Mouse (Mus musculus): Measurements from ENCODE around the gene Sbpl.
"Not testable (repeated sequence)": the region's sequence is repeated elsewhere in the genome, so short reads cannot be mapped to it uniquely, and the experiment has no call there.

Sbpl gene

DNA sequence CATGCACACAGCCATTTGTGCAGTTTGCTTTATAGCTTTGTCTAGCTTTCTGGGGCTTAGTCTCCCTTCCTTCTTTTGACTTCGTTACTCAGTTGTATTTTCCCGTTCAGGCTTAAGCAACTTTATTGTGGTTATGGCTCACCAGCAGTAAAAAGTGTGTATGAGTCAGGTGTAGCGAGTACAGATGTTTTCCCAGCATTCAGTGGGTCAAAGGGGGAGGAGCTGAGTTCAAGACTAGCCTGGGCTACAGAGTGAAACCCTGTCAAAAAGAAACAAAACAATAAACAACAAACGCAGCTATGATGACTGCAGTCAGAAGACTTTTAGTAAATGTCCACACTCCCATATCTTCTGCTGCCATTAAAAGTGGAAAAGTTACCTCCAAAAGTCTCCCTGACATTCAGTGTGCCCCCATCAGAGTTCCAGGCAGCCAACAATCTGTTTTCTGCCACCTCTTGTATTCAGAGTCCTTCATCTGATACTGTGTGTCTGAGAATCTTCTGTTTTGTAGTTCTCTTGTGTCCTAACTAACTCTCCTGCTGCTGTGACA, 6.6 kb upstream of the Sbpl start:
- DNase-seq (ENCODE audit: low read depth), result no peak

DNA sequence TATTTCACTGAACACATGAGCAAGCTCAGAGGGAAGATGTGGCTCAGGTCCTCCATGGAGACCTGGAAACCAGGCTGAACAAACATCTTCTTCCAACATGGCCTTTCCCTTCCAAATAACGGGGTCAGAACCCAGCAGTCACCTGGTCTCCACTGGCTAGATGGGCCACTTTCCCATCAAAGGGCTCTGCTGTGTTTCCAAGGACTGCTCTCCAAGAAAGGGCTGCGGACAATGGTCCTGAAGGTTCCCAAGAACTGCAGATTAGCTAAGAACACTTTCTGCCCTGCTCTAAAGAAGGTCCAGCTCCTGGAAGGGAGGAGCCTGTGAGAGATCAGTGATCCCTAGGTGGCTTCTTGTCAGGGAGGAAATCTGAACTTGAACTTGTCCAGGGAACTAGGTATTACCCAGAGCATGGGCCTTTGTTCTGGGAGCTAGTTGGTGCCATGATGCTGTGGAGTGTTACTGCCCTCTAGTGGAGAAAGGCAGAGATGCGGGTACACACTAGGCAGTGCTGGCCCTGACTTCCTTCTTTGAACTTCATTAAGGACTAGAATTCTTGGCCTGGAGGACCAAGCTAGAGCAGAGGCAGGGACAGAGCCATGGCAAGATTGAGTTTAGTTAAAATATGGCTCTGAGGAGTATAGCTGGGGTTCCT, 5.1 kb upstream of the Sbpl start:
- DNase-seq (ENCODE audit: low read depth), result peak; percentile 92

DNA sequence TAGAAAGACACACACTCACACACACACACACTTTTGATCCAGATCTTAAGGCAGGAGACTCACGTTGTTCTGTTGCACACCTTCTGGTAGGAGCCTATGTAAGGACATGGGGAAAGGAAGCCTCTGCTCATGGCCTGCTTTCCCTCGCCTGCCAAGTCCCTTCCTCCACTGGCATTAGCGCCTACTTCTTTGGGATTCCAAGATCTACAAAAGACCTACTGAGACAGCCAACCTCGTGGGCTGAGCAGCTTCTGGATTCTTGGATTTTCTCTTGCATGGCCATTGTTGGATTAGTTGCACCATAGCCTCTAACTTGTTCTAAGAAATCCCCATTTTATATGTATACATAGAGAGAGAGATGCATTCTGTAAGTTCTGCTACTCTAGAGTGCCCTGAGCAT, 4.2 kb downstream of the Sbpl start:
- DNase-seq (ENCODE audit: low read depth), result not testable (repeated sequence)

DNA sequence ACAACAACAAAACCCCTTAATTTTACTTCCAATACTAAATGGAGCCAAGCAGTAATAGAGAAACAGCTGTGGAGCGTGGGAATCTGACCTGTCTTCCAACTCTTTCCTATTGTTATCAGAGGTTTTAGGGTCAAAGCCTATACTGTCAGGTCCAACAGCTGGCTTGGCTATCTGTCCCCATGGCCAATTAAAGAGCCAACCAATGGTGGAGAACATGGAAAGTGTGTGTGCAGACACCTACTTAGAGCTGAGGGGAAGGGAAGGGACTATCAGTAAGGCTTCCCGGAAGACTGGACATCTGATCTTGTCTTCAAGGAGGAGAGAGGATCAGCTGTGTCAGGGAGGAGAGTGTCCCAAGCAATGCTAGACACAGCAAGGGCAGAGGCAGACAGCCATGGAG, 6.0 kb downstream of the Sbpl start:
- no peak for DNase-seq (ENCODE audit: low read depth)

DNA sequence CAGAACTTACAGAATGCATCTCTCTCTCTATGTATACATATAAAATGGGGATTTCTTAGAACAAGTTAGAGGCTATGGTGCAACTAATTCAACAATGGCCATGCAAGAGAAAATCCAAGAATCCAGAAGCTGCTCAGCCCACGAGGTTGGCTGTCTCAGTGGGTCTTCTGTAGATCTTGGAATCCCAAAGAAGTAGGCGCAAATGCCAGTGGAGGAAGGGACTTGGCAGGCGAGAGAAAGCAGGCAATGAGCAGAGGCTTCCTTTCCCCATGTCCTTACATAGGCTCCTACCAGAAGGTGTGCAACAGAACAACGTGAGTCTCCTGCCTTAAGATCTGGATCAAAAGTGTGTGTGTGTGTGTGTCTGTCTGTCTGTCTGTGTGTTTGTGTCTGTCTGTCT, 7.6 kb downstream of the Sbpl start:
- DNase-seq (ENCODE audit: low read depth), result not testable (repeated sequence)

DNA sequence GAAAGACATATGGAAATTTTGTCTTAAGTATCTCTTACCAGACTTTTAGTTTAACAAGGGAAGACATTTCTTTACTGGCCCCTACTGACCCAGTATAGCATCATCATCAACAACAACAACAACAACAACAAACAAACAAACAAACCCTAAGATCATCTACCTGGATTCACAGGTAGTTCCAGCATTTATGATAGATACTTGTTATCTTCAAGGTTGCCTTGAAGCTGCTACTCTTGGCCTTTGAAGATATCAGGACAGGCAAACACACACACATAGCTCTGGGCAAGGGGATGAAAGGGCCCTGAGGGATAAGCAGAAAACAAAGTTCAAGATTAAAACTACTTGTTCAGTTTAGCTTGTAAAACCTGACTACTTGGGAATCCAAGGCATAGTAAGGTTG, 13.7 kb downstream of the Sbpl start, which contains the start of gene Sbp:
Gene Sbp (plus strand): TSS at position 301 of the 400 bp plus-strand sequence.
- DNase-seq (ENCODE audit: low read depth), result no peak

DNA sequence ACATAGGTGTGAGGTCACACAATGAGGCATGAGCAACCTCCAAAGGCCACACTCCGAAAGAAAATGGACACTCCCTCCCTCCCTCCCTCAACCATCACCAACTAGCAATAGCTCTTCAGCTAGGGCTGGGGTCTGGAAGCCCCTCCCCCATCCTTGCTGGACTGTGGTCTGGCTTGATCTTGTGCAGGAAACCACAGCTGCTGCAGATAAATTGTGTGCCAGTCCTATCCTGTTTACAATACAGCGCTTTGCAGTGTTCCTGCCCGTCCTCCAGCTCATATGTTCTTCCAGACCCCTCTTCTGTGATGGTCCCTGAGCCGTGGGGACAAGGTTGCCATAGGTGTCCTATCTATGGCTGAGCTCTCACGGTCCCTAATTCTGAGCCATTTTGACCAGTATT, 23.9 kb downstream of the Sbpl start:
- no peak for DNase-seq (ENCODE audit: low read depth)

DNA sequence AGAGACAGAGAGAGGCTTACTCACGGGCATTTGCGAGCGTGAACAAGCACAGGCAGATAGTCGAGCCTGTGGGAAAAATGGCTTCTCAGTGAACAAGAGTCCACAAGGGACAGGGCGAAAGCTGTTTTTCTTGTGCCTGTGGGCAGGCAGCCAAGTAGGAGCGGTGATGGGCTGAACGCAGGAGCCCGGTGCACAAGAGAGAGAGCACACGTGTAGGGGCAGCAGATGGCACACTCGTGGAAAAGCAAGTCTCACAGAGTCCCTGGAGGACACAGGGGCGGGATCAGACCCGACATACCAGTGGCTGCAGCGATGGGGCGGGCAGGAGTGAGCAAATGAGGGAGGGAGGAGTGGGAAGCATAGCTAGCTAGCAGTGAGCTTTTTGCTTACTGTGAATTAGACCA, 30.0 kb downstream of the Sbpl start:
- DNase-seq (ENCODE audit: low read depth), result peak; percentile 77

DNA sequence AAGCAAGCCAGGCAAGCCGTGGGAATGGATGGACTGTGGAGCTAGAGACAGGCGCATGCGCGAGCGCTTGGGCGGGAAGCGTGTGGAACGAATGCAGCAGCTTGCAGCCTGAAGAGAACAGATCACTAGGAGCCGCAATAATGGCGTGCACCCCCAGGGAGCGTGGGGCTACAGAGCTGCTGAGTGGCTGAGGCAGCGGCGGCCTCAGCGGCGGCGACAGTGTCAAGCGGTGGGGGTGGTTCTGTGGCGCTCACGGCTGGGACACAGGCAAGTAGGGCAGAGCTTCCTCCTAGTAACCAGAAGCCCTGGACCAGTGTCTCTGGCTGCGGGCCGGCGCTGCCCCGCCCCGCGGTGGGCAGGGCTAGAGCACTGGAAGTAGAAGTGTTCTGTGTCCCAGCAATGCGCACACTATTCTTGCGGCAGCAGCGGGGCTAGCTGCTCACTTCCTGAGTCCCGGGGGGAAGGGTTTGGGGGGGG, 30.5 kb downstream of the Sbpl start:
- peak; percentile 94 for DNase-seq (ENCODE audit: low read depth)

DNA sequence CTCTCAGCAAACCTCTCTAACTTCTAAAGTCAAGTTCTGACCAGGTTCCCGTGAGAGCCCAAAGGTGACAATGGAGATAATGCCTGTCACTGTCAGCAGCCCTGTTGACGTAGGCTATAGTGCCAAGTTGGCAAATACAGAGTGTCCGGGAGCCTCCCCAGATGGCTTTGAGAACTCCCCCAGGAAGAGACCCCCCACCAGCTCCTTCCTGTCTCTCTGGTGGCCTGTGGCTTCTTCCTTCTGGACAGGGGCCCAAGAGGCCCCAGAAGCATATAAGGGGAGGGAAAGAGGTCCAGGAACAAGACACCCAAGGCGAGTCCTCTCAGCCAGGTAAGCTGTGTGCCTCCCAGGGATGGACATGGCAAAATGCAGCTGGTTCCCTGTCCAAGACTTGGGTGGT, 37.9 kb downstream of the Sbpl start, which contains the start of gene Dcpp3:
Gene Dcpp3 (plus strand): TSS at position 301 of the 400 bp plus-strand sequence.
- not testable (repeated sequence) for DNase-seq (ENCODE audit: low read depth)

Data from NIH3T3 (cell line).